Mouse (Mus musculus) neural tube, embryonic 14.5 days (tissue): ENCODE data around the gene Bloc1s5. TPM values are rescaled to one million over a fixed set of nuclear protein-coding genes. Genes with fewer than 3 reads are reported as not detected.

Source experiments
- ATAC-seq: fragments of 200-750 bp; cut with Nextera tagmentation; 2 replicates; pipeline ENCODE4 v1.8.0; 2017; ENCODE audit warnings: low read depth, mild to moderate bottlenecking, moderate TSS enrichment, moderate library complexity
- H3K27ac ChIP-seq: fragments of 300-500 bp; sonication (generic); 2 replicates; pipeline ENCODE4 v1.5.1; 2014; ENCODE audit warnings: low read depth, mild to moderate bottlenecking, control low read depth, low read length, moderate library complexity, mixed read lengths
- H3K27me3 ChIP-seq: fragments of 300-500 bp; sonication (generic); 2 replicates; pipeline ENCODE4 v1.6.1; 2014; ENCODE audit warnings: low read length; ENCODE audit not compliant: control insufficient read depth, insufficient read depth
- H3K36me3 ChIP-seq: fragments of 300-500 bp; sonication (generic); 2 replicates; pipeline ENCODE4 v1.6.1; 2014; ENCODE audit warnings: low read length, mixed read lengths; ENCODE audit not compliant: control insufficient read depth, insufficient read depth
- H3K4me1 ChIP-seq: fragments of 300-500 bp; sonication (generic); 2 replicates; pipeline ENCODE4 v1.6.1; 2014; ENCODE audit warnings: low read length; ENCODE audit not compliant: control insufficient read depth, insufficient read depth
- H3K4me2 ChIP-seq: fragments of 300-500 bp; sonication (generic); 2 replicates; pipeline ENCODE4 v1.6.1; 2014; ENCODE audit warnings: mild to moderate bottlenecking, low read depth, low read length, control low read depth
- H3K4me3 ChIP-seq: fragments of 300-500 bp; sonication (generic); 2 replicates; pipeline ENCODE4 v1.5.1; 2014; ENCODE audit warnings: low read depth, low read length, control low read depth, mixed read lengths
- H3K9ac ChIP-seq: fragments of 300-500 bp; sonication (generic); replicated peaks from 2 replicates; pipeline ENCODE4 v1.6.1; 2014; ENCODE audit warnings: low read depth, mild to moderate bottlenecking, control low read depth, low read length, mixed read lengths
- H3K9me3 ChIP-seq: fragments of 300-500 bp; sonication (generic); 2 replicates; pipeline ENCODE4 v1.6.1; 2016; ENCODE audit warnings: low read length; ENCODE audit not compliant: control insufficient read depth
- WGBS: fragments of 180-500 bp; shearing (Covaris S2); extraction: QIAGEN DNeasy Blood & Tissue Kit; methylation state at CpG from one replicate; pipeline ENCODE4 v1.1.7; 2014; 5-methylcytosine and 5-hydroxymethylcytosine counted together
- polyA plus RNA-seq: library from polyadenylated mRNA; unstranded; fragments of >200 nt; fragmentation: Nextera tagmentation; extraction: Ambion mirVana; gene quantifications from 2 replicates; pipeline ENCODE4 v1.2.1, GENCODE M21; 2014

Bloc1s5 gene
- polyA plus RNA-seq, 1 experiment from 2014 or later: 18.1 TPM

GRCm38 (mm10) chr13:38554611-38555010 is 80.3 kb downstream of the Bloc1s5 start:
- ATAC-seq: no peak
- no peaks in the 10 kb centered on the region for H3K9me3 ChIP-seq
- H3K36me3 ChIP-seq: no peaks in the 10 kb centered on the region
- no peak overlapping the region for H3K27ac ChIP-seq
- no peak overlapping the region for H3K9ac ChIP-seq
- H3K4me2 ChIP-seq: no peak overlapping the region
- no peaks in the 10 kb centered on the region for H3K4me1 ChIP-seq
- H3K27me3 ChIP-seq: no peaks in the 10 kb centered on the region
- no peak overlapping the region for H3K4me3 ChIP-seq
- 86% methylated on average over 11 of the region's 11 CpGs for WGBS

DNA sequence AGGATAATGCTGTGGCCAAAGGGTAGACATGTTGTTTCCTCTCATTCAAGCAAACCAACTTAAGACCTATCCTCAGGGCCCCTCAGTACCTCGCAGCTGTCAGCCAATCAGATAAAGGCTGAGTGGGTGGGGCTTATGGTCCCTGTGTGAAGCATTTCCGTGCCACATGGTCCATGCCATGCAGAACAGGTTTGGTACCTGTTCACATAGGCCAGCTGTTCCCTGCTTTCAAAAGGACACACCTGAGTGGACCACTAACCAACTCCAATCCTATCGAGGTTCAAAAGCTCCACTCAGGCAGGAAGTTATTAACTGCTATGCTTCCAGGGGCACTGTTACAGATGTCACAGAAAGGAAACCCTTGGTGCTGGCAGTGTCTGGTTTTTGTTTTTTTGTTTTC is 80.7 kb downstream of the Bloc1s5 start:
- H3K4me2 ChIP-seq: no peak overlapping the region
- WGBS: 82% methylated on average over 3 of the region's 3 CpGs
- no peak for ATAC-seq

GRCm38 (mm10) chr13:38548681-38549080 is 86.2 kb downstream of the Bloc1s5 start:
- Histone ChIP-seq H3K9ac (no peak overlapping the region), H3K4me1 (no peaks in the 10 kb centered on the region), H3K9me3 (no peaks in the 10 kb centered on the region), H3K27me3 (no peaks in the 10 kb centered on the region), H3K4me3 (no peak overlapping the region), H3K27ac (no peak overlapping the region), H3K4me2 (no peak overlapping the region), H3K36me3 (no peaks in the 10 kb centered on the region)
- WGBS: 81% methylated on average over 5 of the region's 5 CpGs
- ATAC-seq: no peak

More for the DNA sequence above, 80.7 kb downstream of the Bloc1s5 start:
- H3K27me3 ChIP-seq: no peaks in the 10 kb centered on the region
- no peaks in the 10 kb centered on the region for H3K36me3 ChIP-seq
- H3K4me1 ChIP-seq: no peaks in the 10 kb centered on the region
- no peaks in the 10 kb centered on the region for H3K9me3 ChIP-seq
- H3K27ac ChIP-seq: no peak overlapping the region
- no peak overlapping the region for H3K9ac ChIP-seq
- no peak overlapping the region for H3K4me3 ChIP-seq

- H3K9me3 ChIP-seq: no peaks in the 10 kb centered on the region
- H3K27ac ChIP-seq: no peak overlapping the region
- H3K9ac ChIP-seq: no peak overlapping the region
- H3K27me3 ChIP-seq: no peaks in the 10 kb centered on the region
- H3K4me1 ChIP-seq: no peaks in the 10 kb centered on the region
- H3K4me3 ChIP-seq: no peak overlapping the region
- H3K36me3 ChIP-seq: no peaks in the 10 kb centered on the region
- H3K4me2 ChIP-seq: no peak overlapping the region
- no peak for ATAC-seq
- WGBS: 92% methylated on average over 5 of the region's 5 CpGs
These were observed 87.2 kb downstream of the Bloc1s5 start for GRCm38 (mm10) chr13:38547717-38548116.

- no peaks in the 10 kb centered on the region for H3K27me3 ChIP-seq
- 81% methylated on average over 4 of the region's 4 CpGs for WGBS
- no peaks in the 10 kb centered on the region for H3K36me3 ChIP-seq
- H3K27ac ChIP-seq: no peak overlapping the region
- no peak overlapping the region for H3K9ac ChIP-seq
- H3K4me3 ChIP-seq: no peak overlapping the region
- H3K4me2 ChIP-seq: no peak overlapping the region
- no peaks in the 10 kb centered on the region for H3K9me3 ChIP-seq
- ATAC-seq: no peak
- no peaks in the 10 kb centered on the region for H3K4me1 ChIP-seq
These were observed 88.2 kb downstream of the Bloc1s5 start for GRCm38 (mm10) chr13:38546754-38547153.

DNA sequence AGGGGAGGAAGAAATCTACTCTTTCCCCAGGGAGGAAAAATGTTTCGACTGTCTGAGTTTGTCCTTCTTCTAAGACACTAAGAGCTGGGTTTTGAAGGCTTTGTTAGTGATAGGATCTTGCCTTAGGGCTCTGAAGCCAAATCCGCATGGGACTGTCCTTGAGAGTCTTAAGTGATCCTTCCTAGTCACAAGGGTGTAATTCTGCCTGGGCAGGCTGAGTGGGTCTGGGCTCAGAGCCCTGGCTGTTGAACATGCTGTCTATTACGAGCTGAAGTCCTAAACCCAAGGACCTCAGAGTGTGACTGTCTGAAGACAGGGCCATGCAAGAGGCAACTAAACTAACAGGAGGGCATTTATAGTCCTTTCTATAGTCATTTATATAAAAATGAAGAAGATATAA is 89.4 kb downstream of the Bloc1s5 start:
- 82% methylated on average over 3 of the region's 3 CpGs for WGBS
- no peak for ATAC-seq

GRCm38 (mm10) chr13:38544769-38545445 is 90.0 kb downstream of the Bloc1s5 start:
- ATAC-seq: no peak
- Histone ChIP-seq H3K27me3 (no peaks in the 10 kb centered on the region), H3K9me3 (no peaks in the 10 kb centered on the region), H3K9ac (no peak overlapping the region), H3K27ac (no peak overlapping the region), H3K36me3 (no peaks in the 10 kb centered on the region), H3K4me1 (no peaks in the 10 kb centered on the region), H3K4me2 (no peak overlapping the region), H3K4me3 (no peak overlapping the region)
- 86% methylated on average over 8 of the region's 8 CpGs for WGBS

More for the DNA sequence above, 89.4 kb downstream of the Bloc1s5 start:
- no peak overlapping the region for H3K4me3 ChIP-seq
- H3K9ac ChIP-seq: no peak overlapping the region
- H3K4me1 ChIP-seq: no peaks in the 10 kb centered on the region
- H3K9me3 ChIP-seq: no peaks in the 10 kb centered on the region
- H3K4me2 ChIP-seq: no peak overlapping the region
- H3K36me3 ChIP-seq: no peaks in the 10 kb centered on the region
- no peaks in the 10 kb centered on the region for H3K27me3 ChIP-seq
- H3K27ac ChIP-seq: no peak overlapping the region

GRCm38 (mm10) chr13:38543455-38544125 is 91.3 kb downstream of the Bloc1s5 start:
- 61% methylated on average over 8 of the region's 8 CpGs for WGBS
- Histone ChIP-seq H3K36me3 (no peaks in the 10 kb centered on the region), H3K4me1 (no peaks in the 10 kb centered on the region), H3K27ac (no peak overlapping the region), H3K4me2 (no peak overlapping the region), H3K27me3 (no peaks in the 10 kb centered on the region), H3K9ac (no peak overlapping the region), H3K4me3 (no peak overlapping the region), H3K9me3 (no peaks in the 10 kb centered on the region)
- ATAC-seq: no peak
